Mouse (Mus musculus) gastrocnemius, postnatal 36 days (tissue): ENCODE measurements around the gene Gabrb3. TPM values are rescaled to one million over a fixed set of nuclear protein-coding genes. Genes with fewer than 3 reads are reported as not detected.
"Not testable (repeated sequence)": the region's sequence is repeated elsewhere in the genome, so short reads cannot be mapped to it uniquely, and the experiment has no call there.

Experiments
- DNase-seq, 2 experiments: peaks; one replicate each; pipeline ENCODE4 v3.0.0; 2022
- intact Hi-C: fragments of 180-260 bp; cut with DNase I; formaldehyde crosslinking; loops from one replicate; pipeline ENCODE4 v1.15.1; 2025
- microRNA-seq, 2 experiments: library from miRNA; unstranded; fragments of <30 nt; microRNA quantifications; one replicate each; pipeline ENCODE4 v1.2.0; 2021
- total RNA-seq, 2 experiments: library from RNA; stranded (reverse); gene quantifications; 2 replicates each; pipeline ENCODE4 v1.2.3; 2021

Gabrb3 gene
- total RNA-seq, 2 experiments from 2014 or later = not detected

DNA sequence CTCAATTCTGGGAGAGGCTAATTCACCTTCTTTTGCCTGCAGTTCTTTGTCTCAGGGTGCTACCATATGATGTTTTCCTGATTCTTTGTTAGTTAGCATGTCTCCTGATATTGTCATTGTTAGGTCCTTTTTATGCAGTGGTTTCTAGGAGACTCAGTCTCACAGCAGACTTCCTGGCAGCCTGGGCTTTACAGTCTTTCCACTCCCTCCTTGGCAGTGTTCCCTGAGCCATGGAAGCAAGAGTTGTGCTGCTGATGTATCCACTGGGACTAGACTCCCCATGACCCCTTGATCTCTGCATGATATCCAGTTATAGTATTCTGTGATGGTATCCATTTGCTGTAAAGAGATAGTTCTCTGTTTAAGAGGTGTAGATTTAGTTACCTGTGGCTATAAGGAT, 281.6 kb downstream of the Gabrb3 start:
- intact Hi-C loops = no loop called here

DNA sequence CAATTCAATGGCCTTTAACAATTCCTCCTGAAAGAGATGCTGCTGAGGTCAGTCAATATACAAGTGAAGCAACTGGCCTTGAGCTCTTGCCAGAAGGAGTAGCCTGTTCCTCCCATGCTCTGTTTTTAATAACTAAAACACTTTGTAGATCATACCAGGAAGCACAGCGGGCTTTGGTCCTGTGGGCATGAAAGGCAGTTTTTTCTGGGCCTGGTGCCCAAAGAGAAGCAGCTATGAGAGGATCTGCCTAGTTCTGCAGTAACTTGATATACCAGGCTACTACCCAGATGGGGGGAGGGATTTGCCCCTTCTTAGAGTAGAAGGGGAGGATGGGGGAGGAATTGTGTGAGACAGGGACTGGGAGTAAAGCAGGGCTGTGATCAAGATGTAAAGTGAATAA, 284.1 kb downstream of the Gabrb3 start:
- intact Hi-C loops = no loop called here

More for the DNA sequence above, 281.6 kb downstream of the Gabrb3 start:
- no peak for DNase-seq

DNA sequence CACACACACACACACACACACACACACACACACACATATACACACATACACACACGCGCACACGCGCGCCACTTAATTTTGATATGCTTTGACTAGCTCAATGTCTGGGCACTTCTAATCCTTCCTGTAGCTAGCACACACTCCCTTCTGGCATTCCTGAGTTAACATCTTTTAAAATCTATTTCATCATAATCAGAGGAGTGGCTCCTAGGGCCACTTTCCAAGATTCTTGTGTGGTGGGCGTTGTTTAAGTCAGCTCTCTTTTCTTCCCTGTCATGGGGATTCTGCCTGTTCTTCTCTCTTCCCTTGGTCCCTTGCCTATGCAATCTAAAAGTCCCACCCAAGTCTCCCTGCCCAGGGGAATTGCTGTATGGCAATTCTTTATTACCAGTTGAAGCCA, 286.6 kb downstream of the Gabrb3 start:
- DNase-seq = no peak
- intact Hi-C loops = no loop called here

More for the DNA sequence above, 284.1 kb downstream of the Gabrb3 start:
- DNase-seq = no peak

DNA sequence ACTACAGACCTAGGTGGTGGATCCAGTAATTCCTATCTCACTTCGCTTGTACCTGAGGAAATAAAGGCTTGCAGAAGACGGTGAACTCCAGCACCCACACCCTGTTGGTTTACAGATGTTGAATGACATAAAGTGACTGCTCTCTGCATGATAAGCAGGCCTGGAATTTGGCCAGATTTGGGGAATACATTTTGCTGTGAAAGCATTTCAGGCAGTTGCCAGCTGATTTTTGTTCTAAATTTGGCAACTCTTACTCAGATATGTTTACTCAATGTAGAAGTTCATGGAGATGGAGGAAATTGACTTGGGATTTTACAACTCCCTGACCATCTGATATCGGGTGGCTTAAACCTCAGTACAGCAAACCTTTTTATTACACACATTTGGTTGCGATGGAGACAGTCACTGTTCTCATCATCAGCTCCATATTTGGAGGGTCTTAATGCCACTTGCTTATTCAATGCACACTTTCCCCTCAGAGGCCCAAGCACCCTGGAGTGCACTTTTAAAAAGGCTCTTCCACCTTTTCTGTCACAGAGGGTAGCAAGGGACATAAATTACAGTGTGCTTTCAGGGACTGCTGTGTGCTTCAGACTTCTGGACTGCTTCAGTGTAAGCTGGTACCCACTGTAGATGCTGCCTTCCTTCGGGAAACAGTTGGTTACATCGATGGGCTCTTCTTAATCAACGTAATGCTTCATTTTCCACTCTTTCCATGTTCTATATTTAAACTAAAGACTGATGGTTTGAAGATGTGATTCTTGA, 287.7 kb downstream of the Gabrb3 start:
- no peak for DNase-seq
- intact Hi-C loops = no loop called here

DNA sequence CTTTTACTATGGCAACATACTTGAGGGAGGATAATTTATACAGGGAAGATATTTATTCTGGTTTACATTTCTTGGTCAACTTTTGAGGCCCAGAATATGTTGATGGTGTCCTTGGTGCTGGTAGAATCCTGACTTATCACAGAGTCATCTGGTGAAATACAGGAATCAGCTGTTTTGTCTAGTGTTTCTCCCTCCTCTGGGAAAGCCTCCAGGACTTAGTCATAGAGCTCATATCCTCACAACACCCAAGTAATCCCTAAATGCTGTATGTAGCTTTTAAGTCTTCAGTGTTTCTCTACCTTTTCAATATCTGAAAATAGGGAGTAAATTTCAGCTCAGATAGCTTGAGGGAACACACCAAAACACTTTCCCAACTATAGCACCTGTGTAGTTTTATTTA, 292.2 kb downstream of the Gabrb3 start:
- DNase-seq = no peak
- intact Hi-C loops = no loop called here

DNA sequence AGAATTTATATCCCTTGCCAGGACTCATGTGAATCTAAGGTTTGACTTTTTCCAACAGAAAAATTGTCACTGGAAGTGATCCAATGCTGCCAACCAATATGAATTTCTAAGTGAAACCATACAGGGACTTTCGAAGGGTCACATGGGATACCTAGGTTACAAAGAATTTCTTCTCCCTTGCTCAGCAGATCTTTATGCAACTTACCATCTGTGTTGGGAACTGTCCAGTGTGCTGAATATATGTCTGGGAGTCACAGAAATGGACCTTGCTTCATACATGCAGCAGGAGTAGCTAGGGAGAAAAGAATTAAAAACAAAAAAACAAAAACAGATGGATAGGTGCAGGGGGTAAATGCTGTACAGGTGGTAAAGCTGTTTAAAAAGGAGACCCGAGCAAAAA, 327.3 kb downstream of the Gabrb3 start:
- intact Hi-C loops = no loop called here
- DNase-seq = no peak

DNA sequence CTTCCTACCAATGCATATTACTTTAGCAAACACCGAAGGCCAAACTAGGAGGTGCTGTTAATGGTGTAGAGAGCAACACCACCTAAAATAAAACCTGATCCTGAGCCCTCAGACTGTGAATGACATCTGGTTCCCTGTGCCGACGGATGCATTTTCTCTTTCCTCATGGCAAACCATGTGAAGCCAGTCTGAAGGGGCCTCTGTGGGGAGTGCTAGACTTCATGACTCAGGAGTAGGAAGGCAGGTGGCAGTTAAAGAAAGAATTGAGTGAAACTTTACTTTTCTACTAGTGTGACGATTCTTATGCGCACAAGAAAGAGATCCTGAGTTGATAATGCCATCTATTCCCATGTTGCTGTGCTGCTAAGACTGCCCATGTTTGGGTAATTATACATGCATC, 341.0 kb downstream of the Gabrb3 start:
- DNase-seq = no peak

DNA sequence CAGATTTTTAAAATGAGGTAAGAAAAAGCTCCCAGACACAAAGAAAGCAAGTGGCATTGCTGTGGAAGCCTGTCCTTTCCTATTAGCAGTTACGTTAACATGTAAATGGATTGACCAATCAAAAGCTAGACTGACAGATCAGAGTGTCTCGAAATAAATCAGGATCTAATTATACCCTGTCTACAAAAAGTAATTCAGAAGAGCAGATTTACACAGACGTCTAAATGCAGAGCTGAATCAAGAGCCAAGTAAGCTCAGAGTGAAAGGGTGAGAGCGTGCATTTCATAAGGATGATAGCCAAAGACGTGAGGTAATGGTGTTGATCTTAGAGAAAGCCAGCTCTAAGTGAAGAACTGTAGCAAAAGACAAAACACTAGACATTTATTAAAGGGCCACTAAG, 359.3 kb downstream of the Gabrb3 start:
- no peak for DNase-seq
- intact Hi-C loops = no loop called here

More for the DNA sequence above, 341.0 kb downstream of the Gabrb3 start:
- intact Hi-C loops = no loop called here

DNA sequence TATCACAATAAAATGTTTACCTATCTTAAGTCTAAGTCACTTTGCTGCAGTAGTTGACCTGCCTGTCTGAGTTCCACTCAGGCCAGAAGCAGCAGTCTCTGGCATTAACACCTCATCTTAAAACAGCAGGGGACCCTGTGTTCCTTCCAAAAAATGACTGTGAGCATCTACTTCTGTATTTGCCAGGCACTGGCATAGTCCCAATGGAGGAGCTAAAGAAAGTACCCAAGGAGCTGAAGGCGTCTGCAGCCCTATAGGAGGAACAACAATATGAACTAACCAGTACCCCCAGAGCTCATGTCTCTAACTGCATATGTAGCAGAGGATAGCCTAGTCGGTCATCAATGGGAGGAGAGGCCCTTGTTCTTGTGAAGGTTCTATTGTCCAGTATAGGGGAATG, 366.6 kb downstream of the Gabrb3 start:
- DNase-seq, intact Hi-C loops: not testable (repeated sequence)

DNA sequence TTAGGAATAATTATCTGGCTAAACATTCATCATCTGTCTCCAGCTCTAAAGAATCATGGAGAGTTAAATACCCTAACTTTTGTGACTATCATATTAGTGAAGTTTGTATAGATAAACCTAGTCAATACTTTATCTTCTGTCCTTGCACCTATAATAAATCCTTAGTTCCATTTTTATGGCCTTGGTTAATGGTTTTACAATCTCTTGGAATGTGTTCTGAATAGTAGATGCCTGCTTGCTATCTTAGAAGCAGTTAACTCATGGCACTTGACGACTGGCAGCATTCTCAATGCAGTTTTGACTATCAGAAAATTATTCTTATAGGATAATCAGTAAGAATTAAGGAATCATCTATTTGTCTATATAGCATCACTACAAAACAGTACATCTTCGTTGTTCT, 368.0 kb downstream of the Gabrb3 start:
- intact Hi-C loops = no loop called here
- no peak for DNase-seq

DNA sequence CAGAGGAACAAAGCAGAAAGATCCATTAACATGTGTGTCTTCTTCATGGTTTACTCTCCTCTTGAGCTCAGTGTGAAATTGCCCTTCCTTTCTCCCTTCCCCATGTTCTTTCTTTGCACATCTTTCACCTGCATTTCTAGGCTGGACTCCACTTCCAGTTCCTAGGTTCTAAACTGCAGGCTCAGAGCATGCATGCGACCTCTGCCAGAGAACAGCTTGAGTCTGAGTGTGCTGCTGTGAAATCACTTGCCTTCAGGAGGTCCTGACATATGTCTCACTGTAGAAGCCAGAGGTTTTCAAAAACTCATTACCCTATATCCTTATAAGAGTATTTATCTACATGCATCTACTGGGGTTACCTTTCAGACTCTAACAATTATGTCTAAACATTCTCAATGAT, 383.8 kb downstream of the Gabrb3 start:
- intact Hi-C loops = no loop called here

DNA sequence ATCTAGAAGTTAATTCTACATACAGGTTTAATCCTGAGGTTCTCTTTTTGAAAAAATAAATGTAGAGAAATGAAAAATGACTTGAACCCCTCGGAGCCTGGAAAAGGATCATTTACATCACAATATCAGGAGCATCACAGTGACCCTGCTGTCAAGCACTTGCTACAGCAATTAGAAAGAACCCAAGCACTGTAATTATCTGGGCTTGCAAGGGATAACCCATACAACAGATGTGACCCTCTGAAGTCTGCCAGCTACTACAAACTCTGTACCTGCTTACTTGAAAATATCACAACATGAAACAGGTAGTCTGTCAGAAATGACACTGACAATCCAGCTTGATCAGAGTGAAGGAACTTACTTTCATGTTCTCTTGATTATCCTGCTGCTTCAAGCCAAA, 394.2 kb downstream of the Gabrb3 start:
- intact Hi-C loops = no loop called here
- no peak for DNase-seq

More for the DNA sequence above, 383.8 kb downstream of the Gabrb3 start:
- no peak for DNase-seq

DNA sequence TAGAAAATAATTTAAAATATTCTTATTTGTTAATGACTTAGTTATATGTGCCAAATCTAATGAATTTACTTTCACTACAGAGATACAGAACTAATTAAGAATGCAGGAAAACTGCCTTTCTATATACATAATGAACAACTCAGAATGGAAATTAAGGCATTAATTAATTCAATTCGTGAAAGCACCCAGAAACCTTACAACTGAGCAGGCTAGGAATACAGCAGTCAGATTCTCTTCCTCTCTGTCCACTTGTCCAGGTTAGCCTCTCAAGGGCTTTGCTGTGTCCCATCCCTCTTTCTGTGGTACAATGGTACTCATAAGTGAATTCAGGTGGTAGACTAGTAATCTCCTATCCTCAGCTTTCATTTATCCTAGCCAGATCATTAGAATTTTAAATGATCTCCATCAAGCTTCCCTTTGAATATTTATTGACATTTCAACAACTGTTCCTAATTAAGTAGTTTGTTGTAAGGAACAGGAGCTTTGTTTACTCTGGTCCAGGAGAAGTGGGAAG, 422.9 kb downstream of the Gabrb3 start:
- intact Hi-C loops = no loop called here
- DNase-seq = no peak

DNA sequence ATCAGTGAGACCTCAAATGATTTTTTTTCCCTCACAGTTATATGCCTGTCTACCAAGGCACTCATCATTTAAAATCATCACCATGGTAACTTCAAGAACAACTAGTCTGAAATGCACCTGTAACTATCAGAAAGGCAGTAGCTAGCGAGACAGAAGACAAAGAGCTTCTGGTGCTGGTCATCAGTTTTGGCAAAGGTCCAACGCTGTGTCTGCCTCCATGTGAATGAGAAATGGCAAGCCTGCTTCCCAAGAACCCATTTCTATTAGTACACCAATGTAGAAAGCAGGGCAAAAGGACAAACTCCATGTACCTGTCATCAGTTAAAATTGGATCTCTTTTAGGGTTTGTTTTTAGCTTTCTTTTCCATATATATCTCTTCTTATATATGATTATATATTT, 448.5 kb downstream of the Gabrb3 start:
- no peak for DNase-seq
- intact Hi-C loops = no loop called here

Small RNA genes within 50 kb of the gene (microRNA-seq; reads per million reads assigned to microRNA genes)
- gene Mir6389 = 0 reads per million in 2 experiments

Other genes starting within 250 kb of the Gabrb3 start
- gene Gabrg3, start 32.5 kb upstream of the Gabrb3 start, total RNA-seq = not detected
- gene Gabra5, start 90.4 kb downstream of the Gabrb3 start, total RNA-seq = not detected